Mouse (Mus musculus) liver, adult 2 months (tissue): ENCODE measurements around the gene Anxa6. TPM values are rescaled to one million over a fixed set of nuclear protein-coding genes. Genes with fewer than 3 reads are reported as not detected.
A peak's percentile ranks its signal among the peaks of the same experiment; 100 is the strongest.
"Not testable (repeated sequence)": the region's sequence is repeated elsewhere in the genome, so short reads cannot be mapped to it uniquely, and the experiment has no call there.

ENCODE experiments used
- DNase-seq: peaks from one replicate; pipeline ENCODE4 v3.0.0-alpha.2; 2011; ENCODE audit warnings: low read depth, low spot score; ENCODE audit errors: extremely low read depth
- H3K27ac ChIP-seq: fragments of 200-500 bp; replicated peaks from 2 replicates; pipeline ENCODE4 v1.5.1; 2012; ENCODE audit warnings: low read depth, mild to moderate bottlenecking, control low read depth, inconsistent platforms, low read length; ENCODE audit not compliant: insufficient read depth
- H3K27me3 ChIP-seq: fragments of 200-500 bp; 2 replicates; pipeline ENCODE4 v1.6.1; 2012; ENCODE audit warnings: mild to moderate bottlenecking, moderate library complexity, low read length, inconsistent platforms; ENCODE audit not compliant: control insufficient read depth, insufficient read depth
- H3K36me3 ChIP-seq: fragments of 200-500 bp; 2 replicates; pipeline ENCODE4 v1.6.1; 2012; ENCODE audit warnings: low read length, inconsistent platforms; ENCODE audit not compliant: control insufficient read depth, insufficient read depth
- H3K4me1 ChIP-seq: fragments of 200-500 bp; 2 replicates; pipeline ENCODE4 v1.6.1; 2011; ENCODE audit warnings: low read length; ENCODE audit not compliant: control insufficient read depth, insufficient read depth
- H3K4me3 ChIP-seq: fragments of 200-500 bp; 2 replicates; pipeline ENCODE4 v1.5.1; 2011; ENCODE audit warnings: low read depth, mild to moderate bottlenecking, control low read depth, low read length, moderate library complexity; ENCODE audit not compliant: insufficient read depth
- H3K79me2 ChIP-seq: fragments of 200-500 bp; 2 replicates; pipeline ENCODE4 v1.6.1; 2012; ENCODE audit warnings: inconsistent platforms, mild to moderate bottlenecking, low read length, moderate library complexity; ENCODE audit not compliant: control insufficient read depth, insufficient read depth
- H3K9ac ChIP-seq: fragments of 200-500 bp; 2 replicates; pipeline ENCODE4 v1.6.1; 2012; ENCODE audit warnings: low read depth, mild to moderate bottlenecking, control low read depth, inconsistent platforms, low read length
- CTCF ChIP-seq: fragments of 200-500 bp; IDR thresholded peaks from 2 replicates; pipeline ENCODE4 v1.5.1; 2011; ENCODE audit warnings: low read depth, low read length, control low read depth
- POLR2A ChIP-seq: fragments of 200-500 bp; IDR thresholded peaks from 2 replicates; pipeline ENCODE4 v1.6.1; 2011; ENCODE audit warnings: low read length, control low read depth; ENCODE audit not compliant: insufficient read depth; ENCODE audit errors: extremely low read depth
- WGBS: fragments of 180-500 bp; shearing (Covaris S2); methylation state at CpG from one replicate; pipeline ENCODE4 v1.1.7; 2018; 5-methylcytosine and 5-hydroxymethylcytosine counted together
- polyA plus RNA-seq: library from polyadenylated mRNA; depleted of rRNA; stranded (reverse); fragments of >200 nt; gene quantifications from 2 replicates; pipeline ENCODE4 v1.2.3, GENCODE M21; 2012
- total RNA-seq: library from RNA; depleted of rRNA; stranded (reverse); fragments of >200 nt; gene quantifications from 2 replicates; pipeline ENCODE4 v1.2.3, GENCODE M21; 2014

Anxa6 gene
- total and polyA plus RNA-seq, 2 experiments, result 91.3 to 111 TPM

DNA sequence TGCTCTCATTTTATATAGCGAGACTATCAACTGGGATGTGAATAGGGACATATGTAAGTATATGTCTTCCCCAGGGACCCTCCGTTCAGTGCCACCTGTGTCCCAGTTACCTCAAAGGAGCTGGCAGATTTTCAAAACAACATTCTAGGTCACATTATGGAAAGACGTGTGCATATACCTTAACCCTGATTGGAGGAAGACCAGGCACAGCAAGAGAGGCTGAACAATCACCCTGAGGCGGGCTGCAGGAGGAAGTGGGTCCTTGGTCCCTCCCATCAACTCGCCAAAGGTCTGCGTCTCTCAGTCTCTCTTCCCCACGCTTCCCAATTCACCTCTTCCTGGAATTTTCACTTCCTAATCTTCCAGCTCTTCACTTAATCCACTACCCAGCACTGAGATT lies 76.3 kb downstream of the Anxa6 start:
- no peaks in the 10 kb centered on the region for H3K27me3 ChIP-seq
- WGBS, result 82% methylated on average over 7 of the region's 7 CpGs
- peaks cover 11% of the 10 kb centered on the region; the same call in 1 of the 2 replicates for H3K79me2 ChIP-seq
- H3K27ac ChIP-seq, result no peak overlapping the region
- H3K4me1 ChIP-seq, result peaks cover 6% of the 10 kb centered on the region
- DNase-seq, result no peak
- no peak overlapping the region for H3K9ac ChIP-seq
- H3K4me3 ChIP-seq, result no peak overlapping the region
- H3K36me3 ChIP-seq, result no peaks in the 10 kb centered on the region
- no peak for TF ChIP-seq POLR2A
- no peak for TF ChIP-seq CTCF

DNA sequence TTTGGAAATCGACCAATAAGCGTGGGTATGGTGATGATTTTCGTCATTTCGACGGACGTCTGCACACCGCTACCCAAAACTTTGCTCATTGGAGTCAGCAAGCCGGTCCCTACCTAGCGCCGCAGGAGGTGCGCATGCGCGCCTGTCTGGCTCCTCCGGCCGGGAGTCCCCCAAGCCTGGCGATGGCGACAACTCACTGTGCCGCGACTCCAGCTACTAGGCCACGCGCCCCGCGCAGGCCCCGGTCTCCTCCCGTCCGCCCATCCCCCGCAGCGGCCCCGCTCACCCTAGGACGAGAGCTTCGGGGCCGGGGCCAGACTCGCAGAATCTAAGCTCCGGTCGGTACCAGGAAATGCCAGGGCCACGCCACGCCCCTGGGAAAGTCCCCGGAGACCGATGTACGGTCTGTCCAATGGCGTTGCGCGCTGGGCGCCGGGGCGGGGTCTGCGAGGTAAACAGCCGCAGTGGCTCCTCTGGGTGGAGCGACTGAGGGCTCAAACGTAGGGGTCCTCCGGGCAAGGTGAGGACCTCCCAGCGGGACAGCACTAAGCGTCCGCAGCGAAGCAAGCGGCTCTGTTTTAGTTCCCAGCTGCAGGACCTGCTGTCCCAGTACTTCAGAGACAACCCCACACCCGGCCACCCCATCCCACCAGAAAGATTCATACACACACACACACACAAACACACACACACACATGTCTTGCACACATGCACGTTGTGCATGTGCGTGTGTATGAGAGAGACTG lies 77.3 kb downstream of the Anxa6 start:
- under 1% methylated on average over 59 of the region's 59 CpGs for WGBS
- DNase-seq, result peak; percentile 84
- Histone ChIP-seq H3K4me1 (peaks cover 2% of the 10 kb centered on the region), H3K79me2 (peaks cover 20% of the 10 kb centered on the region; the same call in 1 of the 2 replicates), H3K9ac (peak overlapping the region; percentile 90), H3K36me3 (no peaks in the 10 kb centered on the region), H3K4me3 (peak overlapping the region; percentile 86), H3K27ac (peak overlapping the region; percentile 89), H3K27me3 (no peaks in the 10 kb centered on the region)
- TF ChIP-seq POLR2A (peak; percentile 44), CTCF (no peak)

DNA sequence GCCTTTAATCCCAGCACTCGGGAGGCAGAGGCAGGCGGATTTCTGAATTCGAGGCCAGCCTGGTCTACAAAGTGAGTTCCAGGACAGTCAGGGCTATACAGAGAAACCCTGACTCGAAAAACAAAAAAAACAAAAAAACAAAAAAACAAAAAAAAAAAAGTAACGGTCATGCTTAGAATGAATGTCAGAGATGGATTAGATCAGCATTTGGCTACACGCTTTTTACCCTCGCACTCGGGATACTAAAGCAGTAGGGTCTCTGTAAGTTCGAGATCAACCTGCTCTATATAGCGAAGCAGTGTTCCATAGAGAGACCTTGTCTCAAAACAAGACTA lies 77.9 kb downstream of the Anxa6 start:
- 29% methylated on average over 10 of the region's 10 CpGs for WGBS
- H3K4me1 ChIP-seq, DNase-seq, H3K36me3 ChIP-seq, H3K27me3 ChIP-seq: not testable (repeated sequence)
- Histone ChIP-seq H3K79me2 (peaks cover 24% of the 10 kb centered on the region; the same call in 1 of the 2 replicates), H3K27ac (peak overlapping the region; percentile 89), H3K9ac (peak overlapping the region; percentile 90), H3K4me3 (peak overlapping the region; percentile 86)

DNA sequence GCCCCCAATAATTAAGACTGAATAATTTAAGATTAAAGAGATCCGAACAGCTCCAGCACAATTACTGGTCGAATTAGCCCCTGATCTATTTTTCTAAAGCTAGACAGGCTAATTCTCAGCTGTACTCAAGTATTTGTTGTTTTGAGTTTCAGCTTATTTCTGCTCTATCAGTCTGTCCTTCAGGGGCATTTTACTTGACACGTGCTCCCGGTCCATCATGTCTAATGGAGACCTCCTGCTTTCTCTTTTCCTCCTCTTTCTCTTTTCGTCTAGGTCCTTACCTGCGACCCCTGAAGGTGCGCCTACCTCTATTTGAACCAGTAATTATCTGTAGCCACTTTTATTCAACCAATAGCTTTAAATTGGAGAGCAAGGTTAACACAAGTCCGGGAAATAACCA lies 78.5 kb downstream of the Anxa6 start:
- TF ChIP-seq POLR2A, result no peak
- no peak for TF ChIP-seq CTCF
- peaks cover 2% of the 10 kb centered on the region for H3K4me1 ChIP-seq
- H3K9ac ChIP-seq, result no peak overlapping the region
- WGBS, result 86% methylated on average over 8 of the region's 8 CpGs
- no peak for DNase-seq
- peaks cover 24% of the 10 kb centered on the region; the same call in 1 of the 2 replicates for H3K79me2 ChIP-seq
- H3K4me3 ChIP-seq, result no peak overlapping the region
- no peaks in the 10 kb centered on the region for H3K27me3 ChIP-seq
- no peak overlapping the region for H3K27ac ChIP-seq
- H3K36me3 ChIP-seq, result no peaks in the 10 kb centered on the region

DNA sequence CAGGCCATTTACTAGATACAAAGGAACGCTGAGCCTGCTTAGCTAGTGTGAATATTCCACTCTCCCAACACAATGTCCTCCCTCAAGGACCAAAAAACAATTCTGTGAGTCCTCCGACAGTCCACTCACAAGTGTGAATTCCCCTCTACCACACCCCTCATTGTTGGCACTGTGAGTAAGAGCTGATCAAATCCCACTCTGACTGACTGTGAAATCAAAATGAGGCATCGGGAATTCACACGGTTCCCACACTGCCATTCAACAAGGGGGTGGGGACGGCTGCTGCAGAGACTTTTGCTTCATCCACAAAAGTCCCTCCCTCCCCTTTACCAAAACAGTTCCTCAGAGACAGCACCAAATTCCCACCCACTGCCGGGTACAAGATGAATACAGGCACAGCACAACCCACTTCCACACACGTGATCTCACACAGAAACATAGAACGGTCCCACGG lies 79.2 kb downstream of the Anxa6 start:
- DNase-seq, result no peak

DNA sequence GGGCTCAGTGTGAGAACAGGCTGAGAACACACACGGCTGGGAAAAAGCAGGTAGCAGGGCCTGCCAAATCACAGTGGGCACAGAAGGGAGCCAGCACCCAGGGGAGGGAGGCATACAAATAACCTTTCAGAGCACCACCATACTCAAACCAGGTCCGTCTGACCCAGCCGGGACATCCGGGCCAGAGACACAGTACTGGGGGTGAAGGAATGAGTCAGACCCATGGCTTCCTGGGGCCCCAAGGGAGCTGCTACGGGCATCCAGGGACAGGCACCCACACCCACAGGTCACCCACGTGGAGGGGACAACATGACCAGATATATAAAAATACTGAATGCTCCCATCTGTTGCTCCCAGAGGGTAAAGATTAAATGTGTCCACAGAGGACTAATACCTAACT lies 80.6 kb downstream of the Anxa6 start:
- Histone ChIP-seq H3K36me3 (no peaks in the 10 kb centered on the region), H3K27ac (no peak overlapping the region), H3K4me1 (peaks cover 8% of the 10 kb centered on the region), H3K9ac (no peak overlapping the region), H3K79me2 (peaks cover 26% of the 10 kb centered on the region; the same call in 1 of the 2 replicates), H3K4me3 (no peak overlapping the region), H3K27me3 (no peaks in the 10 kb centered on the region)
- 72% methylated on average over 6 of the region's 6 CpGs for WGBS
- no peak for DNase-seq
- no peak for TF ChIP-seq POLR2A
- TF ChIP-seq CTCF, result no peak

More for the DNA sequence above, 79.2 kb downstream of the Anxa6 start:
- H3K79me2 ChIP-seq, result peaks cover 26% of the 10 kb centered on the region; the same call in 1 of the 2 replicates
- no peak overlapping the region for H3K9ac ChIP-seq
- H3K4me3 ChIP-seq, result no peak overlapping the region
- 69% methylated on average over 9 of the region's 9 CpGs for WGBS
- TF ChIP-seq POLR2A, result no peak
- TF ChIP-seq CTCF, result no peak
- H3K27me3 ChIP-seq, result no peaks in the 10 kb centered on the region
- H3K4me1 ChIP-seq, result peaks cover 2% of the 10 kb centered on the region
- H3K36me3 ChIP-seq, result no peaks in the 10 kb centered on the region
- H3K27ac ChIP-seq, result no peak overlapping the region
